Mouse (Mus musculus) liver, embryonic 16.5 days (tissue): ENCODE measurements around the gene 1700018G05Rik. TPM values are rescaled to one million over a fixed set of nuclear protein-coding genes. Genes with fewer than 3 reads are reported as not detected.

Experiments
- ATAC-seq: fragments of 200-750 bp; cut with Nextera tagmentation; 2 replicates; pipeline ENCODE4 v1.8.0; 2017; ENCODE audit warnings: low read depth, mild to moderate bottlenecking, moderate number of reproducible peaks, moderate library complexity
- H3K27ac ChIP-seq: fragments of 300-500 bp; sonication (generic); 2 replicates; pipeline ENCODE4 v1.5.1; 2014; ENCODE audit warnings: mild to moderate bottlenecking, low read length
- H3K27me3 ChIP-seq: fragments of 300-500 bp; sonication (generic); 2 replicates; pipeline ENCODE4 v1.6.1; 2014; ENCODE audit warnings: low read depth, low read length, mixed read lengths; ENCODE audit not compliant: control insufficient read depth, insufficient read depth
- H3K36me3 ChIP-seq: fragments of 300-500 bp; sonication (generic); 2 replicates; pipeline ENCODE4 v1.6.1; 2014; ENCODE audit warnings: mild to moderate bottlenecking; ENCODE audit not compliant: control insufficient read depth, insufficient read depth
- H3K4me1 ChIP-seq: fragments of 300-500 bp; sonication (generic); 2 replicates; pipeline ENCODE4 v1.6.1; 2014; ENCODE audit warnings: low read depth, low read length, mixed read lengths; ENCODE audit not compliant: control insufficient read depth
- H3K4me2 ChIP-seq: fragments of 300-500 bp; sonication (generic); 2 replicates; pipeline ENCODE4 v1.6.1; 2014; ENCODE audit warnings: low read depth, low read length, mixed read lengths
- H3K4me3 ChIP-seq: fragments of 300-500 bp; sonication (generic); 2 replicates; pipeline ENCODE4 v1.5.1; 2014; ENCODE audit warnings: low read depth, mild to moderate bottlenecking, low read length
- H3K9ac ChIP-seq: fragments of 300-500 bp; sonication (generic); 2 replicates; pipeline ENCODE4 v1.6.1; 2014; ENCODE audit warnings: low read depth, low read length
- H3K9me3 ChIP-seq: fragments of 300-500 bp; sonication (generic); replicated peaks from 2 replicates; pipeline ENCODE4 v1.6.1; 2016; ENCODE audit warnings: low read length; ENCODE audit not compliant: control insufficient read depth
- WGBS: fragments of 180-500 bp; shearing (Covaris S2); extraction: QIAGEN DNeasy Blood & Tissue Kit; methylation state at CpG from one replicate; pipeline ENCODE4 v1.1.7; 2014; ENCODE audit not compliant: insufficient replicate concordance; 5-methylcytosine and 5-hydroxymethylcytosine counted together
- polyA plus RNA-seq: library from polyadenylated mRNA; unstranded; fragments of >200 nt; fragmentation: Nextera tagmentation; extraction: Ambion mirVana; gene quantifications from 2 replicates; pipeline ENCODE4 v1.2.1, GENCODE M21; 2015

Gene 1700018G05Rik
- polyA plus RNA-seq, 1 experiment from 2014 or later: not detected

GRCm38 (mm10) chrX:102958917-102959316 is 30.7 kb downstream of the 1700018G05Rik start:
- no peak overlapping the region for H3K27ac ChIP-seq
- H3K27me3 ChIP-seq: no peaks in the 10 kb centered on the region
- H3K4me3 ChIP-seq: no peak overlapping the region
- H3K9me3 ChIP-seq: no peaks in the 10 kb centered on the region
- no peaks in the 10 kb centered on the region for H3K36me3 ChIP-seq
- ATAC-seq: no peak
- no peak overlapping the region for H3K9ac ChIP-seq
- WGBS: 26% methylated on average over 4 of the region's 4 CpGs
- no peak overlapping the region for H3K4me2 ChIP-seq
- no peaks in the 10 kb centered on the region for H3K4me1 ChIP-seq

DNA sequence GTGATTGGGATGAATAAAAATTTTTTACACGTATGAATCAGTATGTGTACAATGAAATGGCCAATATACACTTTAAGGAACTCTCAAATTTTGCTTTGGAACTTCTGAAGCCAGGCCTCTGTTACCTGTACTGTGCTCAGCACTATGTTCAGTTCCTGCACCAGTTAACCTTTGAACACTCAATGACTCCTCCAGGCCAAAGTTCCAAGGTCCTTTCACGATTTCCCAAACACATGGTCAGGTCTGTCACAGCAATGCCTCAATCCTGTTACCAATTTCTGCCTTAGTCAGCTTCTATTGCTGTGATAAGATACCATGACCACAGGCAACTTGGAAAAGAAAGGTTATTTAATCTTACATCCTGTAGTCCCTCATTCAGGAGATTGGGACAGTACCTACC is 32.4 kb downstream of the 1700018G05Rik start:
- no peaks in the 10 kb centered on the region for H3K36me3 ChIP-seq
- no peak overlapping the region for H3K27ac ChIP-seq
- WGBS: 32% methylated on average over 2 of the region's 2 CpGs
- H3K4me2 ChIP-seq: no peak overlapping the region
- no peak overlapping the region for H3K9ac ChIP-seq
- H3K4me3 ChIP-seq: no peak overlapping the region
- ATAC-seq: no peak
- no peaks in the 10 kb centered on the region for H3K4me1 ChIP-seq
- H3K9me3 ChIP-seq: no peaks in the 10 kb centered on the region
- H3K27me3 ChIP-seq: no peaks in the 10 kb centered on the region

Other genes starting within 250 kb of the 1700018G05Rik start
- gene Gm3880, start 241.4 kb upstream of the 1700018G05Rik start, polyA plus RNA-seq: not detected in 2 replicates
- not detected in 2 replicates for gene Gm9112, start 220.7 kb upstream of the 1700018G05Rik start, polyA plus RNA-seq
- not detected in 2 replicates for gene Dmrtc1b, start 220.5 kb upstream of the 1700018G05Rik start, polyA plus RNA-seq
- gene Dmrtc1c1, start 125.4 kb upstream of the 1700018G05Rik start, polyA plus RNA-seq: not detected in 2 replicates
- not detected in 2 replicates for gene Dmrtc1c2, start 73.8 kb upstream of the 1700018G05Rik start, polyA plus RNA-seq
- not detected in 2 replicates for gene 1700031F05Rik, start 60.4 kb upstream of the 1700018G05Rik start, polyA plus RNA-seq
- not detected in 2 replicates for gene Dmrtc1a, start 19.7 kb upstream of the 1700018G05Rik start, polyA plus RNA-seq
- gene 1700011M02Rik, start 19.5 kb upstream of the 1700018G05Rik start, polyA plus RNA-seq: not detected in 2 replicates